Mouse (Mus musculus) kidney, adult 18-20 months (tissue): ENCODE data around the gene Boc.

Experiments
- DNase-seq: peaks from one replicate; pipeline ENCODE4 v3.0.0; 2021

Boc gene

GRCm38 (mm10) chr16:44552036-44552435 lies 6.7 kb downstream of the Boc start:
- DNase-seq: no peak

- DNase-seq: no peak
These were observed 7.2 kb downstream of the Boc start for GRCm38 (mm10) chr16:44551491-44551890.

GRCm38 (mm10) chr16:44550843-44551242 lies 7.9 kb downstream of the Boc start:
- no peak for DNase-seq

- DNase-seq: no peak
These were observed 8.6 kb downstream of the Boc start for GRCm38 (mm10) chr16:44549867-44550679.

- no peak for DNase-seq
These were observed 9.3 kb downstream of the Boc start for GRCm38 (mm10) chr16:44549381-44549780.

GRCm38 (mm10) chr16:44547976-44548375 lies 10.7 kb downstream of the Boc start:
- DNase-seq: no peak

- DNase-seq: no peak
These were observed 11.9 kb downstream of the Boc start for GRCm38 (mm10) chr16:44546831-44547230.

- no peak for DNase-seq
These were observed 12.8 kb downstream of the Boc start for GRCm38 (mm10) chr16:44545939-44546338.

- no peak for DNase-seq
These were observed 13.5 kb downstream of the Boc start for GRCm38 (mm10) chr16:44545153-44545552.

GRCm38 (mm10) chr16:44543098-44543497 lies 15.6 kb downstream of the Boc start:
- DNase-seq: no peak

- DNase-seq: no peak
These were observed 16.5 kb downstream of the Boc start for GRCm38 (mm10) chr16:44542029-44542690.

GRCm38 (mm10) chr16:44539611-44540010 lies 19.1 kb downstream of the Boc start:
- DNase-seq: no peak

GRCm38 (mm10) chr16:44538401-44539395 lies 20.0 kb downstream of the Boc start:
- DNase-seq: no peak

GRCm38 (mm10) chr16:44534122-44534521 lies 24.6 kb downstream of the Boc start:
- no peak for DNase-seq

GRCm38 (mm10) chr16:44533522-44533921 lies 25.2 kb downstream of the Boc start:
- no peak for DNase-seq

GRCm38 (mm10) chr16:44532851-44533250 lies 25.8 kb downstream of the Boc start:
- DNase-seq: no peak

- DNase-seq: no peak
These were observed 27.4 kb downstream of the Boc start for GRCm38 (mm10) chr16:44531239-44531797.

- no peak for DNase-seq
These were observed 27.9 kb downstream of the Boc start for GRCm38 (mm10) chr16:44530829-44531228.

GRCm38 (mm10) chr16:44530191-44530590 lies 28.5 kb downstream of the Boc start:
- DNase-seq: no peak

GRCm38 (mm10) chr16:44529691-44530090 lies 29.0 kb downstream of the Boc start:
- no peak for DNase-seq

GRCm38 (mm10) chr16:44528955-44529354 lies 29.7 kb downstream of the Boc start:
- DNase-seq: no peak

GRCm38 (mm10) chr16:44527218-44527905 lies 31.3 kb downstream of the Boc start:
- no peak for DNase-seq
